Mouse (Mus musculus): ENCODE measurements at regions not wholly inside any gene's neighbourhood (a gene's known extent, or its start where the extent isn't known, plus 50 kb on each side); places are given as distances from the start of the nearest gene placed in this dataset.

DNA sequence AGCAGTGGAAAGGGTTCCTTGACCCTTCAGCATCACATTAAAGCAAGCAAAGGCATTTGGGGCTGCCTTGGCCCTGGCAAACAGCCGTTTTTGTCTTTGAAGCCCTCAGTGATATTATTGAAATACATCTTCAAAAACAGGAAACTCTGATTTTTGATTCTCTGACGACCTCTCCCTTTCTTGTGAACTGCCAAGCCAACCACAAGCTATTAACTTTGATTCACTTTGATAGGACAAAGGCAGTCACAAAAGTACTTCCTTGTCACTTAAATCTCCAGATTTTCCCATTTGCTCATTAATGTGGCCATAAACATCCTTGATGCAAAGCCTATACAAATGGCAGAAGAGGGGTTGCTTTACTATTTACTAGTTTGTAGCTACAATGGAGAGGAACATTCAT is 70.0 kb downstream of the Tmsb4x start:
- Histone ChIP-seq H3K9ac (replicated peaks; ENCODE audit: low read depth, low read length) (no peak overlapping the region), H3K36me3 (replicated peaks; ENCODE audit: control insufficient read depth, insufficient read depth, low read length) (no peaks in the 10 kb centered on the region), H3K4me3 (ENCODE audit: low read depth, low read length) (no peak overlapping the region), H3K4me1 (ENCODE audit: control insufficient read depth, insufficient read depth) (no peaks in the 10 kb centered on the region), H3K27ac (ENCODE audit: low read depth) (no peak overlapping the region), H3K4me2 (ENCODE audit: low read depth, low read length) (no peak overlapping the region), H3K27me3 (ENCODE audit: control insufficient read depth, insufficient read depth, low read length) (no peaks in the 10 kb centered on the region), H3K9me3 (replicated peaks; ENCODE audit: control insufficient read depth, low read length) (no peaks in the 10 kb centered on the region)
- WGBS, result 53% methylated on average over 2 of the region's 2 CpGs
- ATAC-seq (ENCODE audit: insufficient read depth, low read depth) (no peak), DNase-seq (ENCODE audit: low spot score) (no peak)
- TF ChIP-seq CTCF (IDR thresholded peaks at IDR 0.05; ENCODE audit: low read depth), result no peak
- TF ChIP-seq EP300 (IDR thresholded peaks at IDR 0.05; ENCODE audit: low read depth), result no peak

DNA sequence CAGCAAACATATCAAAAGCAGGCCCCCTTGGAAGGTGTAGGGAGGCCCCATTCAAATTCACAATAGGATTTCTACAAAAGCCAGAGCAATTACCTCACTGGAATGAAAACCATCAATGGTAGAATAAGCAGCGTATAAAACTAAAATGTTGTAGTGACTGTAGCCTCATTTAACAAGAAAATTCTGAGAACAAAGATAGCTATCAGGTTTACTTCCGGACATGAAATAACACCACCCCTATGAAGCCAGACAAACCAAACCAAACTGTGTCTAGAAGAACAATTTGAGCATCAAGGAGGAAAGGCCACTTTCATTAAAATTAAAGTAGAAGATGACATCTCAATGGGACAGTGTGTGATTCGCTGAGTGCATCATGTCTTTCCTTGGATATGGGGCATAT is 74.9 kb downstream of the Tmsb4x start:
- Histone ChIP-seq H3K36me3 (replicated peaks; ENCODE audit: control insufficient read depth, insufficient read depth, low read length) (no peaks in the 10 kb centered on the region), H3K9ac (replicated peaks; ENCODE audit: low read depth, low read length) (no peak overlapping the region), H3K4me1 (ENCODE audit: control insufficient read depth, insufficient read depth) (no peaks in the 10 kb centered on the region), H3K27me3 (ENCODE audit: control insufficient read depth, insufficient read depth, low read length) (no peaks in the 10 kb centered on the region), H3K9me3 (replicated peaks; ENCODE audit: control insufficient read depth, low read length) (no peaks in the 10 kb centered on the region), H3K4me2 (ENCODE audit: low read depth, low read length) (no peak overlapping the region), H3K4me3 (ENCODE audit: low read depth, low read length) (no peak overlapping the region), H3K27ac (ENCODE audit: low read depth) (no peak overlapping the region)
- no peak for ATAC-seq (ENCODE audit: insufficient read depth, low read depth)
- whole genome bisulfite sequencing, result 94% methylated on average over 3 of the region's 3 CpGs
- TF ChIP-seq CTCF (IDR thresholded peaks at IDR 0.05; ENCODE audit: low read depth) (no peak), EP300 (IDR thresholded peaks at IDR 0.05; ENCODE audit: low read depth) (no peak)
- no peak for DNase-seq (ENCODE audit: low spot score)

DNA sequence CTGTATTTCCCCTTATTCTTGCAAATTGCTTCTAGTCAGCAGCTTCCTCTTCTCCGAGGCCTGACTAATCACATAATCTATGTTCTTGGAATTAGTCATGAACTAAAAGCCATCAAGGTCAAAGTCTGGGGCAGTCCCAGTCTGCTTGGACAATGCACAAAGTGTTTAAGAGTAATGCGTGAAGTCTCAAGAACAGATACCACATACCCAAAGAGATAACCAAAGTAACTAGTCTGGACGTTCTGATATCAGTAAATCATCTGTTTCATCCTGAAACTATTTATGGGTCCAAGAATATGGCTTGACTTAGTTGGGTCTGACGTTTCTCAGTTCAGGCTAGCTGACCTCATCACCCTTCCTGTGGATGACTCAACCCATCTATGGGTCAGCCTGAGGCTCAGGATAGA is 76.1 kb downstream of the Tmsb4x start:
- H3K4me1 ChIP-seq (ENCODE audit: control insufficient read depth, insufficient read depth), result no peaks in the 10 kb centered on the region
- TF ChIP-seq CTCF (IDR thresholded peaks at IDR 0.05; ENCODE audit: low read depth), result no peak
- no peak for TF ChIP-seq EP300 (IDR thresholded peaks at IDR 0.05; ENCODE audit: low read depth)
- no peak overlapping the region for H3K9ac ChIP-seq (replicated peaks; ENCODE audit: low read depth, low read length)
- DNase-seq (ENCODE audit: low spot score) (no peak), ATAC-seq (ENCODE audit: insufficient read depth, low read depth) (no peak)
- no peak overlapping the region for H3K4me3 ChIP-seq (ENCODE audit: low read depth, low read length)
- H3K9me3 ChIP-seq (replicated peaks; ENCODE audit: control insufficient read depth, low read length), result no peaks in the 10 kb centered on the region
- H3K4me2 ChIP-seq (ENCODE audit: low read depth, low read length), result no peak overlapping the region
- no peaks in the 10 kb centered on the region for H3K27me3 ChIP-seq (ENCODE audit: control insufficient read depth, insufficient read depth, low read length)
- H3K27ac ChIP-seq (ENCODE audit: low read depth), result no peak overlapping the region
- 40% methylated on average over 4 of the region's 4 CpGs for WGBS
- H3K36me3 ChIP-seq (replicated peaks; ENCODE audit: control insufficient read depth, insufficient read depth, low read length), result no peaks in the 10 kb centered on the region

DNA sequence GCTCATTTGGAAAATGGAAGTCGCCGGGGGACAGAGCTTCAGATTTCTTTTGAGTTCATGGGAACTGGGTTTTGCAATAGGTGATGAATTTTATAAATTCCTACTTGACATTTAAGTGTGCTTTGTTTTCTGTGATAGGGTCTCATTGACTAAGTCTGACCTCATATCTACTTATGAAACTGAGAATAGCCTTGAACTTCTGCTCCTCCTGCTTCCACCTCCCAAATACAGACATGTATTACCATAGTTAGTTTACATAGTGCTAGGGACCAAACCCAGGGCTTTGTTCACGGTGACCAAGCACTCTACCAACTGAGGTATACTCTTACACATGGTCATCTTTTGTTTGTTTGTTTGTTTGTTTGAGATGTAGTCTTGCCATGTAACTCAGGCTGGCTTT is 77.8 kb downstream of the Tmsb4x start:
- no peaks in the 10 kb centered on the region for H3K36me3 ChIP-seq (replicated peaks; ENCODE audit: control insufficient read depth, insufficient read depth, low read length)
- H3K4me3 ChIP-seq (ENCODE audit: low read depth, low read length), result no peak overlapping the region
- no peak overlapping the region for H3K9ac ChIP-seq (replicated peaks; ENCODE audit: low read depth, low read length)
- no peaks in the 10 kb centered on the region for H3K4me1 ChIP-seq (ENCODE audit: control insufficient read depth, insufficient read depth)
- TF ChIP-seq CTCF (IDR thresholded peaks at IDR 0.05; ENCODE audit: low read depth) (no peak), EP300 (IDR thresholded peaks at IDR 0.05; ENCODE audit: low read depth) (no peak)
- no peak for ATAC-seq (ENCODE audit: insufficient read depth, low read depth)
- H3K9me3 ChIP-seq (replicated peaks; ENCODE audit: control insufficient read depth, low read length), result no peaks in the 10 kb centered on the region
- DNase-seq (ENCODE audit: low spot score), result no peak
- no peak overlapping the region for H3K4me2 ChIP-seq (ENCODE audit: low read depth, low read length)
- H3K27ac ChIP-seq (ENCODE audit: low read depth), result no peak overlapping the region
- WGBS, result 72% methylated on average over 3 of the region's 3 CpGs
- H3K27me3 ChIP-seq (ENCODE audit: control insufficient read depth, insufficient read depth, low read length), result no peaks in the 10 kb centered on the region

DNA sequence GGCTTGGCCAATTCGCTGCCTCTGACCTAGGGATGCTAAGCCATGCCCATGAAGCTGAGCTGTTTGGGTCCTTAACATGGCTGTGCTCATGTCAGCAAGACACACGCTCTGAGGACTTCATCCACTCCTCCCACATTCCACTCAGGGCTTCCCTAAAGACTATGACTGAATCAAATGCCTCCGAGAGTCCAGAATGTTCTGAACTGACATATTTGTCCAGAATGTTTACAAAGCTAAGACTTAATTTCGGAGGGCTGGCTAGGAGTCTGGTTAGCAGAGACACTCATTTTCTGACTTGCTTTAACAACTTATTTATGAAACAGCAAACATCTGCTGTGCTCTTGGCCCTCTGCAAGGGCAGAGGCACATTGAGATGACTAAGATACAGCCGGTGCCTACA is 78.5 kb downstream of the Tmsb4x start:
- Histone ChIP-seq H3K36me3 (replicated peaks; ENCODE audit: control insufficient read depth, insufficient read depth, low read length) (no peaks in the 10 kb centered on the region), H3K9ac (replicated peaks; ENCODE audit: low read depth, low read length) (no peak overlapping the region), H3K27me3 (ENCODE audit: control insufficient read depth, insufficient read depth, low read length) (no peaks in the 10 kb centered on the region), H3K9me3 (replicated peaks; ENCODE audit: control insufficient read depth, low read length) (no peaks in the 10 kb centered on the region), H3K4me1 (ENCODE audit: control insufficient read depth, insufficient read depth) (no peaks in the 10 kb centered on the region), H3K4me3 (ENCODE audit: low read depth, low read length) (no peak overlapping the region), H3K27ac (ENCODE audit: low read depth) (no peak overlapping the region), H3K4me2 (ENCODE audit: low read depth, low read length) (no peak overlapping the region)
- ATAC-seq (ENCODE audit: insufficient read depth, low read depth) (no peak), DNase-seq (ENCODE audit: low spot score) (no peak)
- 77% methylated on average over 5 of the region's 5 CpGs for WGBS
- TF ChIP-seq CTCF (IDR thresholded peaks at IDR 0.05; ENCODE audit: low read depth) (no peak), EP300 (IDR thresholded peaks at IDR 0.05; ENCODE audit: low read depth) (no peak)

DNA sequence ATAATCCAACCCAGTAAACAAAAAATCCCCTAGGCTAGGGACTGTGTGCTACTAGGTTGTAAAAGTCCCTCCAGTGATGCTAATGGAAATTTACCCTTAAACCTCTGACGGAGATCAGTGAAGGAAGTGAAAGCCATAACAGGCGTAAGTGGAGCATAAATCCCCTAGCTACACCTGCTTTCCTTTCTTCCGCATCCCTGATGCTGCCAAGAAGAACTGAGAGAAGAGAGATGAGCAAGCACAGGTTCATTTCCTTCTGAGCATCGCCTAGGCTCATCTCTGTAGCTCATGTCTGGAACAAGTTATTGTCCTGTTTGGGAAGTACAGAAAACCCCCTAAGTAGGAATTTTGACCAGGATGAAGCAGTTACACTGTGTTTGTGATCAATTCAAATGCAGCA is 89.8 kb downstream of the Tmsb4x start:
- H3K4me3 ChIP-seq (ENCODE audit: low read depth, low read length), result no peak overlapping the region
- H3K4me2 ChIP-seq (ENCODE audit: low read depth, low read length), result no peak overlapping the region
- H3K4me1 ChIP-seq (ENCODE audit: control insufficient read depth, insufficient read depth), result no peaks in the 10 kb centered on the region
- ATAC-seq (ENCODE audit: insufficient read depth, low read depth) (no peak), DNase-seq (ENCODE audit: low spot score) (no peak)
- no peak overlapping the region for H3K27ac ChIP-seq (ENCODE audit: low read depth)
- H3K9ac ChIP-seq (replicated peaks; ENCODE audit: low read depth, low read length), result no peak overlapping the region
- no peaks in the 10 kb centered on the region for H3K36me3 ChIP-seq (replicated peaks; ENCODE audit: control insufficient read depth, insufficient read depth, low read length)
- no peaks in the 10 kb centered on the region for H3K9me3 ChIP-seq (replicated peaks; ENCODE audit: control insufficient read depth, low read length)
- H3K27me3 ChIP-seq (ENCODE audit: control insufficient read depth, insufficient read depth, low read length), result no peaks in the 10 kb centered on the region
- WGBS, result 83% methylated on average over 4 of the region's 4 CpGs
- TF ChIP-seq EP300 (IDR thresholded peaks at IDR 0.05; ENCODE audit: low read depth), result no peak
- no peak for TF ChIP-seq CTCF (IDR thresholded peaks at IDR 0.05; ENCODE audit: low read depth)

All from heart, postnatal 0 days (tissue).